Mouse (Mus musculus): ENCODE data around the gene Pecam1. TPM values are rescaled to one million over a fixed set of nuclear protein-coding genes. Genes with fewer than 3 reads are reported as not detected.

Pecam1 gene
- polyA plus RNA-seq, 1 experiment from 2014 or later = 89.5 TPM

GRCm38 (mm10) chr11:106672919-106673505 is 77.4 kb downstream of the Pecam1 start:
- no peaks in the 10 kb centered on the region for H3K27me3 ChIP-seq (ENCODE audit: insufficient read depth, low read length)
- no peaks in the 10 kb centered on the region for H3K9me3 ChIP-seq (ENCODE audit: low read depth, low read length)
- ATAC-seq (ENCODE audit: insufficient read depth) = no peak
- TF ChIP-seq CTCF (IDR thresholded peaks at IDR 0.05; ENCODE audit: low read depth) = no peak
- whole genome bisulfite sequencing = 78% methylated on average over 5 of the region's 5 CpGs
- no peak overlapping the region for H3K9ac ChIP-seq
- H3K4me2 ChIP-seq = no peak overlapping the region
- DNase-seq = no peak
- H3K4me3 ChIP-seq (ENCODE audit: low read depth, low read length) = no peak overlapping the region
- peaks cover 16% of the 10 kb centered on the region for H3K4me1 ChIP-seq (ENCODE audit: insufficient read depth)
- H3K36me3 ChIP-seq (ENCODE audit: insufficient read depth) = no peaks in the 10 kb centered on the region
- H3K27ac ChIP-seq (ENCODE audit: low read depth) = no peak overlapping the region

GRCm38 (mm10) chr11:106671801-106672200 is 78.6 kb downstream of the Pecam1 start:
- 81% methylated on average over 8 of the region's 8 CpGs for WGBS
- no peak for TF ChIP-seq CTCF (IDR thresholded peaks at IDR 0.05; ENCODE audit: low read depth)
- no peak overlapping the region for H3K27ac ChIP-seq (ENCODE audit: low read depth)

DNA sequence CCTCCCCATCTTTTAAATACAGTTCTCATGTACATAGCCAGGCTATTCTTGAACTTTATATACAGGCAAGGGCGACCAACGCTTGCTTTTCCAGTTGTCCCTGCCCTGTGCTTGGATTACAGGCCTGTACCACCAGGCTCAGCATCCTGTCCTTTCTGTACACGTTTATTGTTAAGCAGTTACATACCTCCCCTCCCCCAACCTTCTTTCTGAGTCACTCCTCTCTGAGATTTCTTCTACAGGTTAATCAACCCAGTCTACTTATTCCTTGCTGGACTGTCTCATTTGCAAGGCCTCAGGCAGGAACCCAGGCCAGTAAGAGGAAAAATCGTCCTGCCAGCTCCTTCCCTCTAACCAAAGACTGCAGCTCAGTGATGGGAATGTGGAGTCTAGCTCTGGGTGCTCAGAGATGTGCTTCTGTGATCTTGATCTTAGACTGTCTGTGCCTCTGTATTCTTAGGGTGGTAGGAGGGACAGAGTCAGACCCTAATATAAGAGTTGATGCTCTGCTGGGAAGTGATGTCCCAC is 79.4 kb downstream of the Pecam1 start:
- Histone ChIP-seq H3K27me3 (ENCODE audit: insufficient read depth, low read length) (no peaks in the 10 kb centered on the region), H3K4me2 (no peak overlapping the region), H3K4me3 (ENCODE audit: low read depth, low read length) (no peak overlapping the region), H3K9ac (no peak overlapping the region), H3K4me1 (ENCODE audit: insufficient read depth) (peaks cover 13% of the 10 kb centered on the region), H3K9me3 (ENCODE audit: low read depth, low read length) (no peaks in the 10 kb centered on the region), H3K27ac (ENCODE audit: low read depth) (no peak overlapping the region), H3K36me3 (ENCODE audit: insufficient read depth) (no peaks in the 10 kb centered on the region)
- no peak for DNase-seq
- 67% methylated on average over 4 of the region's 4 CpGs for WGBS
- no peak for ATAC-seq (ENCODE audit: insufficient read depth)
- no peak for TF ChIP-seq CTCF (IDR thresholded peaks at IDR 0.05; ENCODE audit: low read depth)

More at GRCm38 (mm10) chr11:106671801-106672200, 78.6 kb downstream of the Pecam1 start:
- DNase-seq (no peak), ATAC-seq (ENCODE audit: insufficient read depth) (no peak)
- H3K9me3 ChIP-seq (ENCODE audit: low read depth, low read length) = no peaks in the 10 kb centered on the region
- H3K4me2 ChIP-seq = no peak overlapping the region
- no peak overlapping the region for H3K4me3 ChIP-seq (ENCODE audit: low read depth, low read length)
- H3K9ac ChIP-seq = no peak overlapping the region
- H3K27me3 ChIP-seq (ENCODE audit: insufficient read depth, low read length) = no peaks in the 10 kb centered on the region
- H3K36me3 ChIP-seq (ENCODE audit: insufficient read depth) = no peaks in the 10 kb centered on the region
- H3K4me1 ChIP-seq (ENCODE audit: insufficient read depth) = peaks cover 13% of the 10 kb centered on the region

DNA sequence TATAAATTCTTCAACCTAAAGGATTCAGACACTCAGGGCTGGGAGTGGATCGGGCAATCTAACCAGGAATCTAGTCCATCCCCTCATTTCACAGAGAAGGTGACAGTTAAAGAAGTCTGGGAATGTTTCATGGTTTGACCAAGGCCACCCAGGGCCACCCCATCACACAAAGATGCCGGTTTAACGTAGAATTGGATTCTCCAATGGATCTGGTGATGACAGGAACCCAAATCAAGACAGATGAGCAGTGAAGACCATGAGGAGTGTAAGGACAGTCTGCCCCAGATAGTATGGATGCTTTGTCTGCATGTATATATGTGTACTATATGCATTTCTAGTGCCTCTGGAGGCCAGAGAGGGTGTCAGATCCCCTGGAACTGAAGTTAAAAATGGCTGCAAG is 80.2 kb downstream of the Pecam1 start:
- no peaks in the 10 kb centered on the region for H3K9me3 ChIP-seq (ENCODE audit: low read depth, low read length)
- H3K4me1 ChIP-seq (ENCODE audit: insufficient read depth) = peaks cover 9% of the 10 kb centered on the region
- no peaks in the 10 kb centered on the region for H3K27me3 ChIP-seq (ENCODE audit: insufficient read depth, low read length)
- H3K27ac ChIP-seq (ENCODE audit: low read depth) = no peak overlapping the region
- no peak overlapping the region for H3K9ac ChIP-seq
- ATAC-seq (ENCODE audit: insufficient read depth) = no peak
- no peak overlapping the region for H3K4me3 ChIP-seq (ENCODE audit: low read depth, low read length)
- no peak overlapping the region for H3K4me2 ChIP-seq
- no peak for TF ChIP-seq CTCF (IDR thresholded peaks at IDR 0.05; ENCODE audit: low read depth)
- no peak for DNase-seq
- H3K36me3 ChIP-seq (ENCODE audit: insufficient read depth) = no peaks in the 10 kb centered on the region
- WGBS = 56% methylated on average over 3 of the region's 3 CpGs

DNA sequence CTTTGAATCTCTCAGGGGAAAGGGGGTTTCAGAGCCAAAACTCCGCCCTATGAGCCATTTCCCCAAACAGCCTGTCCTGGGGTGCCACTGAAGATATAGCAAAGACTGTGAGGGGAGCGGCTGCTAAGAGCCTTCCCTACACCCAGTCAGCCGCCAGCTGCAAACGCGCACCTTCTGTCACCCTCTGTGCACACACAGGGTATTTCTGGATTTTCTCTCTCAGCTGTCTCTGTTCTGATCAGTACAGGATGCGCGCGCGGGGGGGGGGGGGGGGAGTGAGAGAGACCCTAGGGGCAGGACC is 80.6 kb downstream of the Pecam1 start:
- TF ChIP-seq CTCF (IDR thresholded peaks at IDR 0.05; ENCODE audit: low read depth) = no peak
- Histone ChIP-seq H3K4me3 (ENCODE audit: low read depth, low read length) (no peak overlapping the region), H3K27me3 (ENCODE audit: insufficient read depth, low read length) (no peaks in the 10 kb centered on the region), H3K4me2 (no peak overlapping the region), H3K27ac (ENCODE audit: low read depth) (no peak overlapping the region), H3K4me1 (ENCODE audit: insufficient read depth) (peaks cover 5% of the 10 kb centered on the region), H3K36me3 (ENCODE audit: insufficient read depth) (no peaks in the 10 kb centered on the region), H3K9me3 (ENCODE audit: low read depth, low read length) (no peaks in the 10 kb centered on the region), H3K9ac (no peak overlapping the region)
- ATAC-seq (ENCODE audit: insufficient read depth) (no peak), DNase-seq (peak; percentile 20)
- WGBS = 26% methylated on average over 9 of the region's 9 CpGs

DNA sequence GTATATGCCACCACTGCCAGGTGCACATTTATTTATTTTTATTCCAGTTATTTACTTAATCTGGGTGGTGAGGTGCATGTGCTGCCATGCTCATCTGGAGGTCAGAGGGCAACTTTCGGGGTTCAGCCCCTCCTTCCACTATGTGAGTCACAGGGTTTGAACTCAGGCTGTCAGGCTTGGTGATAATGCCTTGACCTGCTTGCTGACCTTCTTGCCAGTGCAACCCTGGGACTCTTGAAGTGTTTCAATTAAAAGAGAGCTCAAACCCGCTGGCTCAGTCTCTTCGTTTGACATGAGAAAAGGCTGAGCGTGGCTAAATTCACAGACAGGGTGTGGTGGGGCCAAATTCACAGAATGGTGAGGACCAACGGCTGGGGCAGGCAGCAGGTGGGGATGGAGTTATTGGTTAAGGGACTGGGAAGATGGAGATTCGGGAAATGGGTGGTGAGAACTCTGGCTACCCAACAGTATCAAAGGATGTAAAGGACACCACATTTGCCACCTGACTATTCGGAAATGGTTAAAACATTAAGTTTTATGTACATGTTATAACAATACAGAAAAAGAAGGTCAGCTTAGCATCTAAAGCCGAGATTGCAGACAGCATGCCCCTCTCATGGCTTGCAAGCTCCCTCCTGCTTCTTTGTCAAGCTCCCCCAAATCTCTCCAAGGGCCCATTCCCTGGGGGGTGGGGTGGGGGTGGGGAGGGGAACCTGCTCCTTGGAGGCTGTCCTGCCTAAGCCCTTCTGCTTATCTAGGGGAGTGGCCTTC is 81.1 kb downstream of the Pecam1 start:
- no peaks in the 10 kb centered on the region for H3K9me3 ChIP-seq (ENCODE audit: low read depth, low read length)
- H3K4me3 ChIP-seq (ENCODE audit: low read depth, low read length) = no peak overlapping the region
- no peak for TF ChIP-seq CTCF (IDR thresholded peaks at IDR 0.05; ENCODE audit: low read depth)
- WGBS = 39% methylated on average over 8 of the region's 8 CpGs
- H3K4me2 ChIP-seq = no peak overlapping the region
- H3K4me1 ChIP-seq (ENCODE audit: insufficient read depth) = peaks cover 4% of the 10 kb centered on the region; the same call in 1 of the 2 replicates
- H3K27me3 ChIP-seq (ENCODE audit: insufficient read depth, low read length) = no peaks in the 10 kb centered on the region
- H3K9ac ChIP-seq = no peak overlapping the region
- H3K36me3 ChIP-seq (ENCODE audit: insufficient read depth) = no peaks in the 10 kb centered on the region
- DNase-seq (no peak), ATAC-seq (ENCODE audit: insufficient read depth) (no peak)
- H3K27ac ChIP-seq (ENCODE audit: low read depth) = no peak overlapping the region

GRCm38 (mm10) chr11:106668336-106668735 is 82.1 kb downstream of the Pecam1 start:
- TF ChIP-seq CTCF (IDR thresholded peaks at IDR 0.05; ENCODE audit: low read depth) = no peak
- H3K27ac ChIP-seq (ENCODE audit: low read depth) = peak overlapping the region; percentile 12; the same call in 1 of the 2 replicates
- no peak overlapping the region for H3K4me2 ChIP-seq
- ATAC-seq (ENCODE audit: insufficient read depth) = no peak
- peaks cover 7% of the 10 kb centered on the region for H3K4me1 ChIP-seq (ENCODE audit: insufficient read depth)
- no peak overlapping the region for H3K4me3 ChIP-seq (ENCODE audit: low read depth, low read length)
- no peaks in the 10 kb centered on the region for H3K27me3 ChIP-seq (ENCODE audit: insufficient read depth, low read length)
- no peaks in the 10 kb centered on the region for H3K9me3 ChIP-seq (ENCODE audit: low read depth, low read length)
- H3K36me3 ChIP-seq (ENCODE audit: insufficient read depth) = no peaks in the 10 kb centered on the region
- WGBS = 33% methylated on average over 7 of the region's 7 CpGs
- H3K9ac ChIP-seq = no peak overlapping the region
- DNase-seq = peak; percentile 68

Data from lung, embryonic 14.5 days (tissue).